Mouse (Mus musculus): ENCODE data around the gene Cyp2f2.

Gene Cyp2f2

DNA sequence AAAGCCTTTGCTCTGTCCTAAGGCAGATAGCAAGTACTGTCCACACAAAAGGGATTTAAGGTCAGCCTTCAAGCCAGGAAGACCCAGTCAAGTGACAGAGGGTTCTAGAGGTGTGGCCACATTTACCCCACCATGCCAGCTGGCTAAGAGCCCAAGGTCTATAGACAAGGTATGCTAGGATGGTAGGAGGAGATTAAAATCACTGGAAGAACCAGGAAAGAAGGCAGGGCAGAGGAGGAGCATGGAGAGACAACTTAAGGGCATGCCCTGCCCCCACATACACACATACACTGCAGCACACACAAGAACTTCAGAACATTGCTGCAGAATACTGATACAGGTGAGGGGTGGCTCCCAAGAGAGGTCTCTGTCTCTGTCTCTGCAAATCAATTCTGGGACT lies at the start of gene Cyp2f2:
Gene Cyp2f2, plus strand, starts transcription at position 234 of the 400 bp plus-strand sequence.
- DNase-seq: no peak

DNA sequence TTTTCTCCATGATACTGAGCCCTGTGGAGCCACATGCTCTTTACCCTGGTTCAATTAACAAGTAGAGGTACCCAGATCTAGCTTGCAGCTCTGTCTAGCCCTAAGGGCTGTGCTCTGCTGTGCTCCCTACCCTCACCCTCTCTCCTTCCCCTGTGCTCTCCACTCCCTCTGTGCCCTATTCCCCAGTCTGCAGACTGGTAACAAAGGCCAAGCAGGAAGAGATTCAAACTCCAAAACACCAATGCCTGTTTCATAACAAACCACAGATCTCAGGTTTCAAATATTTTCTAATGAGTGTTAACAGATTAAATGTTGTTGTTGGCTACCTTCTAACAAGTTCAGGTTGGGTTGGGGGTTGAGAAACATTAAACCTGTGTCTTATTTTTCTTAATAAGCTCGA lies 41.1 kb upstream of the Cyp2f2 start:
- no peak for DNase-seq

DNA sequence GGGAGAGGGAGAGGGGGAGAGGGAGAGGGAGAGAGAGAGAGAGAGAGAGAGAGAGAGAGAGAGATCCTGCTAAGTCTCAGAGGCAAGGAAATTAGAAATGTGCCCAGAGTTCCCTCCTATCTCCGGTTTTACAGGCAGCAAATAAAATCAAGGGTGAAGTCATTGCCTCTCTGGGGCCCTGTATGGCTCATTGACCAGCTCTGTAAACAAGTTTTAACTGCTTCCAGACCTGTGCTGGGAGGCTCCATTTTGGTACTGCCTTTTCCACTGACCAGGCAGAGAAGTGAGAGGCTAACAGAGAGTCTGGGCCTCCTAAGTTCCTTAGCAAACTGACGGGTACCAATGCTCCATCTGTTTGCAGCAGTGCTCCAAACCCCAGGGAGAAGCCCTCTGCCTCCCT lies 38.1 kb upstream of the Cyp2f2 start:
- DNase-seq: no peak

DNA sequence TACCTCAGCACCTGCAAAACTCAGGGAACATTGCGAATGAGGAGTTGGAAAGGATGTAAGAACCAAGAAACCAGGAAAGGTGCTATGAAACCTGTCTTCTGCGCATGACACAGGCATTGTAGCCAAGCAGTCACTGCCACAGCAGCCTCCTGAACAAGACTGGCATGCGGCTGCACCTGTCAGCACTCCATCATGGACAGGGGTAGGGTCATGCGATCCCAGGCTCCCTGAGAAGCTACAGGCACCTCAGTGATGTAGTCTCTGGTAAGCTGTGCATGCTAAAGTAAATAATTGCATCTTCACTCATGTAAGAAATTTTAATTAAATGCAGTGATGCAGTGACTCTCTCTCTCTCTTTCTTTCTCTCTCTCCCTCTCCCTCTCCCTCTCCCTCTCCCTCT lies 28.7 kb upstream of the Cyp2f2 start:
- DNase-seq: no peak

DNA sequence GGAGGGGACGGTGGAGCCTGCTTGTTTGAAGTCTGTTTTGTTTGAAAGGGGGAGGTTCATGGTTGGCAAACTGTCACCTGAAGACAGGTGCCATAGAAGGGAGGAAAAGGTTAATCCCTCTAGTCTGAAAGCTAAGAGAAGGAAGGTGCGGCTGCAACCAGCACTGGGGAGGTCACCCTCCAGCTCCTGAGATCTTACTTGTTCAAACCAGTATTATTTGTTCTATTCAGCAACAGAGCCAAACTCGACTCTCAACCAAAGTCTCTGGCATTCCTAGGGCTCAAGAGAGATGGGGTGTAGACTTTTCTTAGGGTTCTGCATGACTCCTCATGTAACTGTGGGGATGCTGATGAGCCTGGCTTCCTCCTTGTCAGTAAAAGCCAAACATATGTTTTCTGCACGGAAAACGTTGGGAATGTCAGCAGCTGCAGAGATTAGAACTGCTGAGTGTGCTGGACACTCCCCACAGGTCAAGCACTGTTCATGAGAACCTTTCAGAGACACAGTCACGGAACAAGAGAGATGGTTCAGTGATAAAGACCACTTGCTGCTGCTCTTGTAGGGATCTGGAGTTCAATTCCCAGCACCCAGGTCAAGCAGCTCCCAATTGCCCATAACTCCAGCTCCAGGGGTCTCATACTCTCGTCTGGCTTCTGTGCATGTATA lies 27.5 kb upstream of the Cyp2f2 start:
- DNase-seq: no peak

DNA sequence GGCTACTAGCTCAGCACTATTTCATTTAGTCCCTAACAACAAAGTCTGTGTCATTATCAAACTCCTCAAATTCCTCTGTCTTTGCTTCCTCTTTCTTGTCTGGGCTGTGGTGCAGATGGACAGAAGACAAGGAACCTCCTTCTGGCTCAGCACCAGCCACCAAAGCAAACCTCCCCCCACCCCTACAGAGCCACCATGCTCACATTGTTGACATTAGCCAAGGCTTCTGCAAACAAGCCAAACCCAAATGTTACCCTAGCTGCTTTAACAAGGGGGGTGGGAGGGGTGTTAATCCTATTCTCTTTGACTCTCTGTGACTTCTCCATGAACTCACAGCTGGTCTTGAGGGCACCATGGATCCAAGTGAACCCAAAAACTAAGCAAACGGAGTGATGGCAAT lies 26.8 kb upstream of the Cyp2f2 start:
- DNase-seq: no peak

DNA sequence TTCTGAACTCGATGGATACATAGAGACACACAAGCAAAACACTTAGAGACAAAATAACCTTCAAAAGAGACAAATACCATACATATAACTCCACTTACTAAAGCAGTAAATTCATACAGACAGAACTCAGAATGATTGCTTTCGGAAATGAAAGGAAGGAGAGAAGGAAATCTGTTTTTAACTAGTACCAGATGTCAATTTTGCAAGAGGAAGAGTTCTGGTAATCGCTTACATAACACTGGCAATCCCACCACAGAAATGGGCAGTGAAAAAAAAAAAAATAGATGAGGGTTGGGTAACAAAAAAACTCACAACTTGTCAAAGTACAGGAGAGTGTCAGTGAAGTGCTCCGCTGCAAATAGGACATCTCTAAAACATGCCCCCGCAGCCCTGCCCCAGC lies 14.8 kb upstream of the Cyp2f2 start:
- no peak for DNase-seq

DNA sequence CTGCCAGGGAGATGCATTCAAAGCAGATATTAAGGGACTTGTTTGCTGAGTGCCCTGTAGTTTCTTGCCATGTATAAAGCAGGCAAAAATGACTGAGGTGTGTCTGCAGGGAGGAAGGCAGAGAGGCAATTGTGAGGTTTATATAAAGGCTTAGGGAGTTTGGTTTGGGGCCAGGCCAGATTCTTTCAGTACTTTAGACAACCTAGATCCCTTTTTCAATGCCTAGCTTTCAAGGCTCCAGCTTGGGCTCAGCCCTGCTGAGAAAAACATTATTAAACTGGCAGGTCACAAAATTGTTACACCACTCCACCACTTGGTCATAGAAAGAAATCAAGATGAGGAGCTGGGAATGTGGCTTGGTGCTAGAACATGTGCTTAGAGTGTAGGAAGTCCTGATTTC lies 9.4 kb upstream of the Cyp2f2 start:
- no peak for DNase-seq

DNA sequence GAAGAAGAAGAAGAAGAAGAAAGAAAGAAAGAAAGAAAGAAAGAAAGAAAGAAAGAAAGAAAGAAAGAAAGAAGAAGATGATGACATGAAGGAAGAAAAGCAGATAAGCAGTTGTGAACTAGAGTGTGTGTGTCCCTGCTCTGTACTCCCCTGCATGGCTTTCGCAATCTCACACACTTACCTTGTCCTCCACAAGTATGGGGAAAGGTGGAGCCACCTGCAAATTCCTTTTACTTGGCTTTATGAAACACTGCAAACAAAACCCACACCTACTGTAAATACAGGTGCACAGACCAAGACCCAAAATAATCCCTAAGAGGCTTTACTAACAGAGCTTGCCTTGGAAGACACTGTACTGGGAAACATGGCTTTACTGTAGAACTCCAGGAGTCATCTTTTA lies 8.7 kb upstream of the Cyp2f2 start:
- no peak for DNase-seq

DNA sequence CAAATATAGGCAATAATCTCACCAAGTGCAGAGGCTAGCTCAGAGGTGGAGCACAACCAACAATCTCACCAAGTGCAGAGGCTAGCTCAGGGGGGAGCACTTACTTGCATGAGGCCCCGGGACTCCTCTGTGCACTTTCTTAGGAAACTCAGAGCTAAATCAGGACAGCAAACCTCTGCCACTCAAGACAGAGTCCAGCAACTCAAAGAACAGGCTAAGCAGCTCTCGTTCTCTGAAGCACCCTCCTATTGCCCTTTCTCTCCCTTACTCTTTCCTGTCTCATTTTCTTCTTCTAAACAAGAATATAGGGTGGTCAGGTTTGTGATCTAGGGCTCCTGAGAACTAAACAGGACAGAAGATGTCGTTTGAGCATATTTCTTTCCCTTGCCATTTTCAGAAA lies 7.7 kb upstream of the Cyp2f2 start:
- DNase-seq: no peak

DNA sequence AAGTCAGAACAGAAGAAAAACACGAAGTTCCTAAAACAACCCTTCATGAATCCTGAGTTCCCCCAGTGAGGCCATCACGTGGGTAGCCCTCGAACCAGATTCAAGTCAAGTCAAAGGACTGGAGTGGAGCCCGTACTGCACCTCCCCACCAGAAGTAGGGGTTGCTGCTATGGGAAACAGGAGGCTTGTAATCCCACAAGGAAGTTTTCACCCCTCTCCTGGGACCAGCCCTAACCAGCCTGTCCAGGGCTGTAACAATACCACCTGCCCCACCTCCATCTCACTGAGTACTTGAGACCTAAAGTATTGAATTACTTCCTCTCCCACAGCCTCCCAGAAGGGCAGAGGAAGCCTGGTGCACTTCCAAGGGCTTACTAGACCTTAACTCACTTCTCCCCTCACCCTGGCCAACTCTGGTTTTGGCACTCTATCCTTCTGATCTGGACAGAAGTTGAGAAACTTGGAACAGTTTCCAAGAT lies 1.6 kb upstream of the Cyp2f2 start:
- peak; percentile 15 for DNase-seq

DNA sequence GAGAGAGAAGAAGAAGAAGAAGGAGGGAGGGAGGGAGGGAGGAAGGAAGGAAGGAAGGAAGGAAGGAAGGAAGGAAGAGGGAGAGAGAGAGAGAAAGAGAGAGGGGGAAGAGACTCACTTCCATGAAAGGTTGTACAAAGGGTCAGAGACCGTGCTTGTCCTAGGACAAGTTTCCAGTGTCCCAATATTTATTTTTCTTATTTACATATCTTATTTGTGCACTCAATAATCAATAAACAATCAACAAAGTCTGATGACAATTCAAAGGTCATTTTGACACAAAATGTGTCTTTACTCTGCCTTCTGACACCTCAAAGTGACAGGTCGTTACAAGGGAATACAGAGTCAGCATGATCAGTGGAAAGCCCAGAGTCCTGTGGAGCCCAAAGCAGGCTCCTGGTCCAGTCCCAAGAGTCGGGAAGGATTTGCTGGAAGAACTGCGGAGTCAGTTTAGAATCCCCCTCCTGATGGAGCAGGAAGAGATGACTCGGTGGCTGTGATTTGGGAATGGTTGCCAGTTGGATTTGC lies 4.7 kb downstream of the Cyp2f2 start:
- DNase-seq: no peak

DNA sequence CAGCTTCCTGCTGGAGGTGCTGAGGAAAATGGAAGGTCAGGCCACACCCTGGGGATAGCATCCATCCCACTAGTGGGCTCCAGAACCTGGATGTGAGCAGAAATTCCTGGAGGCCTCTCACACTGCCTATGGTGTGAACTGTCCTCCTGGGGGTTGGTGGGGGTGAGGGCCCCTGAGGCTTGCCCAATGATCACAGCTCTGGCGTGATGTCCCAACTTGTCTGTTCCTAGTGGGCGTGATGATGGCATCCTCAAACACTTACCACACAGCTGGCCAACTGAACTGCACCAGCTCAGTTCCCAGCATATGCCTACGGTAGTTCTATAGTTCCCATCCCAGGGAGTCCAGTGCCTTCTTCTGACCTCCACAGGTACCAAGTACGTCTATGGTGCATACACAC lies 5.3 kb downstream of the Cyp2f2 start:
- no peak for DNase-seq

DNA sequence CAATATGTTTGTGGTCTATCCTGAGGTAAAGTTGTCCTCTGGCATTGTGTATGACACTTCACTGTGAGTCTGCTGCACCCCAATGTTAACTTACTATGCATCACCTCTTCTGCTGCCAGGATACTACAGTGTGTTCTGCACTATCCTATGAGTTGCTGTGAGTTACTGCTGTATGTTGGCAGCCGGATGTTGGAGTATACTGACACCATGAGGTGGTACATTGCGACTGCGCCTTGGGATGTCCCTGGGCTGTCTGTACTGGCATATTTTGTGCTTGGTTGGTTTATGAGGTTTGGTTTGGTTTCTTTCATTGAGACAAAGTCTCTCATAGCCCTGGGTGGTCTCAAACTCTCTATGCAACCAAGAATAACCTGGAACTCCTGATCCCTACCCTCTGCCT lies 8.5 kb downstream of the Cyp2f2 start:
- peak; percentile 56 for DNase-seq

DNA sequence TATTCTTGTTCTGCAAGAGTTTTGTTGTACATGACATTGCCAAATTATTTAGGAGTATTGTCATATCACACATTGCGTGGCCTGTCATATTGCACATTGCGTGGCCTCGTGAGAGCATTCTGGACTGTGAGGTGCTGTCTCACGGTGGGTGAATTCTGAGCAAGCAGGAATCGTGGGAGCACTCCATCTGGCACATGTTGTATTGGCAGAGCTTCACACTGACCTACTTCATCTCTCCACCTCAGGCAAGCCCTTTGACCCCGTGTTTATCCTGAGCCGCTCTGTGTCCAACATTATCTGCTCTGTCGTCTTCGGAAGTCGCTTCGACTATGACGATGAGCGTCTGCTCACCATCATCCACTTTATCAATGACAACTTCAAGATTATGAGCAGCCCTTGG lies 9.2 kb downstream of the Cyp2f2 start:
- DNase-seq: no peak

DNA sequence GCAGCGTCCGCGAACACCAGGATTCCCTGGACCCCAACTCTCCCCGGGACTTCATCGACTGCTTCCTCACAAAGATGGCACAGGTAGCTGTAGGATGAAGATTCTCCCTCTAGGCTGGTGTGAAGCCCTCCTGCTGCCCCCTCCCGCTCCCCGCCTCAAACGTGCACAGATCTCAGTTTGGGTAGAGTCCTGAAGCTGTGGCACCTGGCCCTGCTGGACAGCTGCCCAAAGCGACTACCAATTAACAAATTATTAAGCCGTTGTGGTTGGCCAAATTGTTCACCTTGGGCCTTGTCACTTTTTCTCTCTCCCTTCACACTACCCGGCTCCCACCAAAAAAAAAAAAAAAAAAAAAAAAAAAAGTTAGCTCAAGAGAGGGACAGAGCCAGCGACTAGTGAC lies 10.1 kb downstream of the Cyp2f2 start:
- no peak for DNase-seq

DNA sequence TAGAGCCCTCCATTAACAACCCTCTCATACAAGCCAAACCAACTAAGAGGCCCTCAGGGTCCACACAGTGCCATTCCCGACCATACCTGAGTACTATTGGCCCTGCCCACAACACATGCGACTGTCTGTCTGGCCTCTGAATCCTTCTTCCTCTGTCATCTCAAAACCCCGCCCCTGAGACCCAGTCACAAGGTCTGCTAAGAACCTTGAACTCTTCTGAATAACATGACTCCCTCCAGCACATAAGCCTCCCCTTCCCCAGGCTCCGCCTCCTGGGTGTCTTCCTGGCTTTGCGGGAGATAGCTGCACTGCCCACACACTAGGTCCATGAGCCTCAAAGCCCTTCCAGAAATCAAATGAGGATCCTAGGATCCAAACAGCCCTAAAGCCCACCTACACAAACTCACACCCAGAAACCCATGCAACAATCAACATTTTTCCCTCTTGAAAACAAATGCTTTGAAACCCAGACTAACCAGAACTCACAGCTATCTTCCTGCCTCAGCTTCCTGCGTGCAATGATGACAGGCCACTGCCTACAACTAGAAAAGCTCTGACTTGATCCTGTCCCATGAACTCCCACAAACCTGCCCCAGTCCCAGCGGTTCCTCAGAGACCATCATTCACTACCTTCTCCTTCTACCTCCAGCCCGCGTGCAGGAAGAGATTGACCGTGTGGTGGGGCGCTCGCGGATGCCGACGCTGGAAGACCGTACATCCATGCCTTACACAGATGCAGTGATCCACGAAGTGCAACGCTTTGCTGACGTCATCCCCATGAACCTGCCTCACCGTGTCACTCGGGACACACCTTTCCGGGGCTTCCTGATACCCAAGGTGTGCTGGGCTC lies 11.0 kb downstream of the Cyp2f2 start:
- peak; percentile 23 for DNase-seq

DNA sequence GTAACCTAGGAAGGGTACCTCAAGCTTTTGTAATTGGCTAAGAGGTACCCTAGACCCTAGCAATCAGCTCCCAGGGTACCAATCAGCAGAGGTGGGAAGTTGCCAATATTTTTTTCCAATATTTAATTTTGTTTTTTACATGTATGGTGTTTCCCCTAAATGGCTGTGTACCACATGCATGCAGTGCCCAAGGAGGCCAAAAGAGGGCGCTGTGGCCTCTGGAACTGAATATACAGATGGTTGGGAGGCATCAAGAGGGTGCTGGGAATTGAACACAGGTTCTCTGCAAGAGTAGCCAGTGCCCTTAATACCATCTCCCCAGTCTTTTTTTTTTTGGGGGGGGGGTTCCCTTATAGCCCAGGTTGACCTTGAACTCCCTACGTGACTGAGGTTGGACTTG lies 11.7 kb downstream of the Cyp2f2 start:
- no peak for DNase-seq

DNA sequence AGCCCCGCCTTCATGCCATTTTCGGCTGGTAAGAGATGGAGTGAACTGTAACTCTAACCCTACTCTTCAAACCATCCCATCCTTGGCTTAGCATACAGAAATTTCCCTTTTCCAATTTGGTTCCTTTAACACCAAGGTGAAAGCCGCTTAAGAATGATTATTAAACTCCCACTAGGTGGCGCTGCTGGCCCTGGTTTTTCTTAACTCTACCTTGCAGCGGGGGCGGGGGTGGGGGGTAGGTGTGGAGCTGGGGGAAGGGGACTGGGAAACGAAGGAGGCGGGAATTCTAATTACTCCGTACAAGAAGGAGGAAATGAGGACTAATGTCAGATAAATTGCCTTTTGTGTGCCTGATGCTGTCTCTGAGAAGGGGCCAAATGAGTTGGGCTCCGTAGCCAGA lies 12.9 kb downstream of the Cyp2f2 start:
- DNase-seq: peak; percentile 74

DNA sequence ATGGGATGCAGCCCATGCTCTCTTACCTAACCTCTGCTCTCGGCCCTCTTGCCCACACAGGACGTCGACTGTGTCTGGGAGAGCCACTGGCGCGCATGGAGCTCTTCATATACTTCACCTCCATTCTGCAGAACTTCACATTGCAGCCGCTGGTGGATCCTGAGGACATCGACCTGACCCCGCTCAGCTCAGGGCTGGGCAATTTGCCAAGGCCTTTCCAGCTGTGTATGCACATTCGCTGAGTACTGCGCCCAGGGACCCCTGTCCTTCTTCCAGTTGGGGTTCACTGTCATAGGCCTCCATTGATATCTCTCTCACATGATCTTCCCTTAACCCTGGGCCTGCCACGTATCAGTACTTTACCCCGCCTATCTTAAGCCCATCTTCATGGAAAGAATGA lies 13.4 kb downstream of the Cyp2f2 start:
- peak; percentile 76 for DNase-seq

DNA sequence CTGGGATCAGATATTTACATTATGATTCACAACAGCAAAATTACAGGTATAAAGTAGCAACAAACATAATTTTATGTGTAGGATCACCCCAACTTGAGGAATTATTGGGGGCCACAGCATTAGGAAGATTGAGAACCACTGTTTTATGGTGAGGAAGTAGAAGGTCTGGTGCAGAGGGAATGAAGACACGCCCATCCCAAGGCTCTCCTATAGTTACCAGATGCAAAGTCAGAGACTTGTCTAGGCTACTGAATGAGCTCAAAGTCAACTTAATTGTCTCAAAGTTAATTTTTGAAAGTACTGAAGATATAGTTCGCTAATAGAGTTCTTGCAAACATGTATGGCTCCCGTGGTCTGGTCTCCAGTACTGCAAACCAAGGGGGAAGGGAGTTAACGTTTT lies 14.0 kb downstream of the Cyp2f2 start:
- no peak for DNase-seq

DNA sequence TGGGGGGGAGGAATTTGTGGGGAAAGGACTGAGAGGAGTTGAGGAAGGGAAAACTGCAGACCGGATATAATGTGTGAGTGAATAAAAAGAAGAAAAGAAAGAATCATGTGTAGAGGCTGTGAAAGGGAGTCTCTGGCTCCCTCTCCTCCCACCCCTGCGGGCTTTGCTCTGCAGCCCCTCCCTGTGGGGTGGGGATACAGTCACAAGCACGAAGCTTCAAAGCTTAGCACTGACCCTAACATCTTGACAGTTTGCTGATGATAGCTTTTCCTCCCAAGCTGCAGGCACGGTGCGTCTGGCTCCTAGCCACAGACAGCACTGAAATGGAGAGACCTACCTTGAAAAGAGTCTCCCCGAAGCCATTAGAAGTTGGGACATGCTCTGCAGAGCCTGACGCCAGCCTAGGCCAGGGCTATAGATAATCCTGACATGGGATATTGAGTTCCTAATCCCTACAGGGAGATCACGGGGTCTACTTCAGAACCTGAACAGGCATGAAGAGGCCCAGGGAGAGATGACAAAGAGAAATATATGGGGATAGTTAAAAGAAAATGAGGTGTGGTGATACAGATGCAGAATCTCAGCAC lies 16.8 kb downstream of the Cyp2f2 start:
- no peak for DNase-seq

DNA sequence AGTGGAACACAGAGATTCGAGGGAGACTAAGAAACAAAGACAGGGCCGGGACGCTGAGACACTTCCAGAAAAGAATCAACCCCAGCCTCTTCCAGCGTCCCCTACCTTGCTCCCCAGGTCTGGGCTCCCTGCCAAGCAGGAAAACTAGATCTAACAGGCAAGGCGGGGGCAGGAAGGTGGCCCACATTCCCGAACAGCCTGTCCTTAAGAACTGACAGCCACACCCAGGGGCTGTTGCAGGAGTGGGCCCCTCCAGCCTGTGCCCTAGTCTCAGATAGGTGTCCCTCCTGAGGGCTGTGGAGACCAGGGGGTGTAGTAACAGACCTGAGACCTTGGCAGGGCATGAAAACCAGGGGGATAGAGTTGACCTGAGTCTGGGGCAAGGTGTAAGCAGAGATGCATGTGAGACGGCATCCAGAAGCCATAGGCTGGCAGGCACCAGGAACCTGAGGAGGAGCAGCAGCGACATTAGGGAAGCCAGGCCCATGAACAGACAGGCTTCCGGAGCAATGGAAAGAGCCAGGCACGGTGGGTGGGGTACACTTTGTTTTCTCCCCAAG lies 33.6 kb downstream of the Cyp2f2 start, which contains the start of gene Cyp2t4:
Gene Cyp2t4, plus strand, starts transcription at position 510 of the 560 bp plus-strand sequence.
- peak; percentile 85 for DNase-seq

Data from kidney, postnatal 14 days (tissue).